Mouse (Mus musculus) neural tube, embryonic 13.5 days (tissue): ENCODE results near the gene Vasp. TPM values are rescaled to one million over a fixed set of nuclear protein-coding genes. Genes with fewer than 3 reads are reported as not detected.

Experiments
- ATAC-seq: fragments of 200-750 bp; cut with Nextera tagmentation; 2 replicates; pipeline ENCODE4 v1.8.0; 2017; ENCODE audit warnings: low read depth, mild to moderate bottlenecking, moderate TSS enrichment, moderate library complexity
- H3K27ac ChIP-seq: fragments of 300-500 bp; sonication (generic); replicated peaks from 2 replicates; pipeline ENCODE4 v1.5.1; 2015; ENCODE audit warnings: moderate library complexity, mild to moderate bottlenecking, inconsistent platforms
- H3K27me3 ChIP-seq: fragments of 300-500 bp; sonication (generic); 2 replicates; pipeline ENCODE4 v1.6.1; 2015; ENCODE audit warnings: mild to moderate bottlenecking, inconsistent platforms
- H3K36me3 ChIP-seq: fragments of 300-500 bp; sonication (generic); 2 replicates; pipeline ENCODE4 v1.6.1; 2015; ENCODE audit warnings: mild to moderate bottlenecking, inconsistent platforms
- H3K4me1 ChIP-seq: fragments of 300-500 bp; sonication (generic); replicated peaks from 2 replicates; pipeline ENCODE4 v1.6.1; 2015; ENCODE audit warnings: inconsistent platforms
- H3K4me2 ChIP-seq: fragments of 300-500 bp; sonication (generic); 2 replicates; pipeline ENCODE4 v1.6.1; 2015; ENCODE audit warnings: inconsistent platforms, mild to moderate bottlenecking, moderate library complexity
- H3K4me3 ChIP-seq: fragments of 300-500 bp; sonication (generic); 2 replicates; pipeline ENCODE4 v1.5.1; 2015; ENCODE audit warnings: mild to moderate bottlenecking, inconsistent platforms
- H3K9ac ChIP-seq: fragments of 300-500 bp; sonication (generic); 2 replicates; pipeline ENCODE4 v1.6.1; 2015; ENCODE audit warnings: moderate library complexity, mild to moderate bottlenecking, inconsistent platforms
- H3K9me3 ChIP-seq: fragments of 300-500 bp; sonication (generic); 2 replicates; pipeline ENCODE4 v1.6.1; 2016; ENCODE audit warnings: inconsistent platforms
- WGBS: fragments of 180-500 bp; shearing (Covaris S2); methylation state at CpG from one replicate; pipeline ENCODE4 v1.1.7; 2015; 5-methylcytosine and 5-hydroxymethylcytosine counted together
- polyA plus RNA-seq: library from polyadenylated mRNA; unstranded; fragments of >200 nt; fragmentation: Nextera tagmentation; extraction: Ambion mirVana; gene quantifications from 2 replicates; pipeline ENCODE4 v1.2.1, GENCODE M21; 2015

Gene Vasp
- polyA plus RNA-seq, 1 experiment from 2014 or later = 41.2 TPM

DNA sequence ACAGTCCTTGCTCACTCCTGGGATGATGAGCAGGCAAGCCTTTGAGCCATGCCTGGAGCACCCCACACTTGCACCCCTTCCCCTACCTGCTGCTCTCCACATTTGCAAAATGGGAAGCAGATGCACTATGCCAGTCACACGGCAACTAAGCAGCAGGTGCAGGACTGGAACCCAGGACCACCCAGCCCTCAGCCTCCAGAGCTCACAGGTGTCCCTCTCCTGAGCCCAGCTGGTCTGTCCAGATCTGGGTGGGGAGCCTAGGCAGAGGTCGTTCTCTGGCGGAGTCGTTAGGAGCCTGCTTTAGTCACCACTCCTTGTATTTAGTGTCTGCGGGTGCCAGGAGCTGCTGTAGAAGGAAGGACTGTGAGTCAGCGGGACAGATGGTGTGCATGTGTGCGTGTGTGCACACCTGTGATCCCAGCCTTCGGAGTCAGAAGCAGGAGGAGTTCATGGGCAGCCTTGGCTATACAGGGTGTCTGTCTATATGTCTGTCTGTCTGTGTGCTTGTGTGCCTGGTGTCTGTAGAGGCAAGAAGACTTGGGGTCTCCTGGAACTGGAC is 30.6 kb downstream of the Vasp start:
- 91% methylated on average over 8 of the region's 8 CpGs for WGBS

DNA sequence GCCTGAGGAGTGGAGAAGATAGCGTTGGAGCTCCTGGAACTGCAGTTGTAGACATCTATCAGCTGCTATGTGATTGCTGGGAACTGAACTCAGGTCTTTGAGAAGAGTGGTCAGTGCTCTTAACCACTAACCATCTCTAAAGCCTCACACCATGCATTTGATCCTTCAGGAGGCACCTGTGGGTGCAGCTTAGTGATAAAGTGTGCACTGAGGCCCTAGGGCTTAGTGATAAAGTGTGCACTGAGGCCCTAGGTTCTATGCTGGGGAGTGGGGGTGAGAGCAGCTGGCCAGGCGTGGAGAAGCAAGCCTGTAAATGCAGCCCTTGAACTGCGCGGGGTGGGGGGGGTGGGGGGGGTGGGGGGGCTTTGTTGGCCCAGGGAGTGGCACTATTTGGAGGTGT is 31.6 kb downstream of the Vasp start:
- peaks cover 17% of the 10 kb centered on the region for H3K4me1 ChIP-seq
- H3K9me3 ChIP-seq = no peaks in the 10 kb centered on the region
- WGBS = 63% methylated on average over 4 of the region's 4 CpGs
- no peak for ATAC-seq
- H3K9ac ChIP-seq = no peak overlapping the region
- no peaks in the 10 kb centered on the region for H3K27me3 ChIP-seq
- no peak overlapping the region for H3K4me2 ChIP-seq
- no peak overlapping the region for H3K4me3 ChIP-seq
- 0 out of 2 replicates have a peak overlapping the region, but pooled peaks have one; percentile 15 for H3K27ac ChIP-seq
- H3K36me3 ChIP-seq = peaks cover 5% of the 10 kb centered on the region; the same call in 1 of the 2 replicates

More for the DNA sequence above, 30.6 kb downstream of the Vasp start:
- Histone ChIP-seq H3K27ac (no peak overlapping the region), H3K9ac (0 out of 2 replicates have a peak overlapping the region, but pooled peaks have one; percentile 1), H3K4me3 (no peak overlapping the region), H3K4me1 (peaks cover 14% of the 10 kb centered on the region), H3K27me3 (no peaks in the 10 kb centered on the region), H3K9me3 (no peaks in the 10 kb centered on the region), H3K4me2 (no peak overlapping the region), H3K36me3 (peaks cover 15% of the 10 kb centered on the region)
- ATAC-seq = no peak

DNA sequence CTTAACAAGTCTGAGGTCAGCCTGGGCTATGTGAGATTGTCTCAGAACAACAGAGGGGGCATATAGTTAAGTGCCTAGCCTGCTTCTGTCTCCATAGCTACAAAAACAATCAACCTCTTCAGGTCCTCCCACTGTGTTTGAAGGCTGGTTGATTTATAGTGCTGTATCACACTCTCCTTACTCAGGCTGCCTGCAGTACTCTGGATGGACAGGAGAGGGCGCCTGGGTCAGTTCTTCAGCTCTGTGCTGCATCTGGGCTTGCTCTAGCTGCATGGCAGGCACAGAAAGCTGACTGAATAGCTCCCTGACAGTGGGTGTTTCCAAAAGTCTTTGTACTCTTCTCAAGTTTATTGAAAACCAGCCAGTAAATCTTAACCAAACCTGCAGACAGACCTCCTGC is 32.2 kb downstream of the Vasp start:
- peaks cover 17% of the 10 kb centered on the region for H3K4me1 ChIP-seq
- no peaks in the 10 kb centered on the region for H3K27me3 ChIP-seq
- H3K4me2 ChIP-seq = no peak overlapping the region
- peak; percentile 89 for ATAC-seq
- 0% methylated on average over 1 of the region's 1 CpGs for WGBS
- H3K9me3 ChIP-seq = no peaks in the 10 kb centered on the region
- no peak overlapping the region for H3K9ac ChIP-seq
- H3K36me3 ChIP-seq = no peaks in the 10 kb centered on the region
- peak overlapping the region; percentile 15; the same call in 1 of the 2 replicates for H3K27ac ChIP-seq
- no peak overlapping the region for H3K4me3 ChIP-seq

DNA sequence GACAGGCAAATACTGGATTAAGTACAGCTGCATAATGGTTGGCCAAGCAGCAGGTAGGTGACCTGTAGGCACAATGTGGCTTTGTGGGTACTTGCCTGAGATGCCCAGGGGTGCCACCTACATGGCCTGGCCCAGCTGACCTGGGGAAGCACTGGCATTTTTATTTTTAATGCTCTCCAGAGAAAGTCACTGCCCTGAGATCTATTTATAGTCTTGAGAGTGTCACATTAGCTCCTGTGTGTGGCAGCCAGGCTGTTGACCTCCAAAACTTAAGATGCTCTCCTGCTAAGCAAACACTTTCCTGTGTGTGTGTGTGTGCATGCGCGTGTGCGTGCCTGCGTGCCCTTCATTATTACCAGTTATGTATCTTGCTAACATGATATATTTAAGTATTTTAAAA is 33.3 kb downstream of the Vasp start:
- H3K36me3 ChIP-seq = no peaks in the 10 kb centered on the region
- H3K9me3 ChIP-seq = no peaks in the 10 kb centered on the region
- no peak overlapping the region for H3K27ac ChIP-seq
- no peak overlapping the region for H3K4me2 ChIP-seq
- no peak overlapping the region for H3K4me3 ChIP-seq
- H3K9ac ChIP-seq = no peak overlapping the region
- no peaks in the 10 kb centered on the region for H3K27me3 ChIP-seq
- no peak for ATAC-seq
- H3K4me1 ChIP-seq = peaks cover 17% of the 10 kb centered on the region
- WGBS = 95% methylated on average over 4 of the region's 4 CpGs

DNA sequence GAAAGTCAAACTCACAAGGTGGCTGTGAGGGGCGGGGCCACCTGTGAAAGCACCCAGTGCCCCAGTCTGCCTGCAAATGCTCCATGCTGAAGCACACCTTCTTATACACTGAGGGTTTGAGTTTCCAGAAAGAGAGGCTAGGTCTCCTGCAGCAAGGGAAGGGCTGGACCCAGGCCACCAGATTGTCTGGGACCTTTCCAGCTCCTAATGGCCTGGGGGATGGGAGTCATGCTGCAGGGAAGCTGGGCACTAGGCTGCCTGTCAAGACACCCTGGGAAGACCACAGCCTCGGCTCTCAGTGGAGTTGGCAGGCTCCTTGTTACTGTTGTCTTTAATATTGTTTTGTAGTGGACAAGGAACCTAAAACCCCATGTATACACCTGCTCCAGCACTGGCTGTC is 35.2 kb downstream of the Vasp start:
- 79% methylated on average over 2 of the region's 2 CpGs for WGBS
- no peak overlapping the region for H3K27ac ChIP-seq
- H3K4me2 ChIP-seq = no peak overlapping the region
- peak overlapping the region; percentile 41; the same call in 1 of the 2 replicates for H3K9ac ChIP-seq
- H3K9me3 ChIP-seq = no peaks in the 10 kb centered on the region
- H3K36me3 ChIP-seq = no peaks in the 10 kb centered on the region
- no peaks in the 10 kb centered on the region for H3K27me3 ChIP-seq
- H3K4me3 ChIP-seq = no peak overlapping the region
- no peak for ATAC-seq
- peaks cover 17% of the 10 kb centered on the region for H3K4me1 ChIP-seq

DNA sequence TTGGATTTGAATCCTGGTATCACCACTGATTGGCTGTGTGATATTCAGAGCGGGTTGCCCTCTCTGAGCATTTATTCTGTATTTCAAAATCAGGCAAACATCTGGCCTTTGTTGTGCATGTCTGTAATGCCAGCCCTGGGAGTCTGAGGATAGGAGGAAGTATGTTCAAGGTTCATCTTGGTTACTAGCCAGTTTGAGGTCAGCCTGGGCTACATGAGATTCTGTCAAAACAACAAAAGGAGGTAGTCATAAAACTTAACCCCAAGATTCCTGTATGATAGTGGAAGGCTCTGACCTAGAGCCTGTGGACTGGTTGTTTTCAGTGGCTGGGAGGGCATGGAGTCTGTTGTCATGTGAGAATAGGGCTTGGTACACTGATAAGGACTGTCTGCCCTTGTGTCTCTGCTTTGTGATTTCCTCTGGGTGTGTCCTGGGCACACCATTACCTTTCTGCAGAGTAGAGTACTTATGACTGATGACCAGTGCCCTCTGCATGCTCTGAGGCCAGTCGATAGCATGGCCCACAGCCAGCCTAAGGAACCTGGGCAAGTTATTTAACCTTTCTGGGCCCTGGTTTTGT is 36.4 kb downstream of the Vasp start:
- Histone ChIP-seq H3K27ac (no peak overlapping the region), H3K27me3 (no peaks in the 10 kb centered on the region), H3K9ac (no peak overlapping the region), H3K4me2 (no peak overlapping the region), H3K36me3 (peaks cover 6% of the 10 kb centered on the region; the same call in 1 of the 2 replicates), H3K4me3 (no peak overlapping the region), H3K9me3 (no peaks in the 10 kb centered on the region), H3K4me1 (peaks cover 24% of the 10 kb centered on the region)
- WGBS = 84% methylated on average over 2 of the region's 2 CpGs
- no peak for ATAC-seq

DNA sequence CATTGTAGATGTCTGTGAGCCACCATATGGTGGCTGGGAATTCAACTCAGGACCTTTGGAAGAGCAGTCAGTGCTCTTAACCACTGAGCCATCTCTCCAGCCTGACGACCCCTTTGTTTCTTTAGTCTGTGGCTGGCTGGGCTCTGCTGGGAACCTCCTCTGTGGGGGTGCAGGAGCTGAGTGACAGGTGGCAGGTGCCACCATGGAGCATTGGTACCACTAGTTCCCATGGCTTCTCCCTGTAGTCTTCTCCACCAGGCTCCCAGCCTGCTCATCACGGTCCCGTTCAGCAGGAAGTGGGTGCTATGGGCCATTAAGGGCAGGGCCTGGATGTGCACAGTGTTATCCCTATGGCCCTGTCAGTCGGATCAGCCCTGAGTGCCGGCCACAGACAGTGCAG is 37.0 kb downstream of the Vasp start:
- no peak for ATAC-seq
- WGBS = 78% methylated on average over 5 of the region's 5 CpGs
- H3K27ac ChIP-seq = no peak overlapping the region
- H3K4me1 ChIP-seq = peaks cover 28% of the 10 kb centered on the region
- no peaks in the 10 kb centered on the region for H3K9me3 ChIP-seq
- H3K27me3 ChIP-seq = no peaks in the 10 kb centered on the region
- H3K4me2 ChIP-seq = no peak overlapping the region
- no peak overlapping the region for H3K4me3 ChIP-seq
- peaks cover 6% of the 10 kb centered on the region; the same call in 1 of the 2 replicates for H3K36me3 ChIP-seq
- no peak overlapping the region for H3K9ac ChIP-seq

DNA sequence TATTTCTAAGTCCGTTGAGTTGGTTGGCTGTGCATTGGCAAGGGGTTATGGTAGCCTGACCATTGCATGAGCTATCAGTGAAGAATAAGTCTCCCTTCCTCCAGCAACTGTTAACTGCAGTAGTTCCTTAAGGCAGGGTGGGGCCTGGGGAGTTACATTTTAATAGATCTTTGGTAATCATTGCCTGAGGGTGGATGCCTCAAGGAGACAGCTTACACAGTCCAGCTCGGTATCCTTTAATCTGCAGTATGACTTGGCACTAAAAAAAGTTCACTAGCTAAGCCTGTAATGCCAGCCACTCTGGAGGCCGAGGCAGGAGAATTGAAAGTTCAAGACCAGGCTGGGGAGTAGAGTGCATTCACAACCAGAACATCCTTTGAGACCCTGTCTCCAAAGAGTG is 39.8 kb downstream of the Vasp start:
- H3K9ac ChIP-seq = no peak overlapping the region
- H3K27me3 ChIP-seq = no peaks in the 10 kb centered on the region
- no peak for ATAC-seq
- H3K36me3 ChIP-seq = peaks cover 6% of the 10 kb centered on the region; the same call in 1 of the 2 replicates
- no peak overlapping the region for H3K27ac ChIP-seq
- no peaks in the 10 kb centered on the region for H3K9me3 ChIP-seq
- H3K4me1 ChIP-seq = peaks cover 35% of the 10 kb centered on the region
- no peak overlapping the region for H3K4me3 ChIP-seq
- 92% methylated on average over 3 of the region's 3 CpGs for WGBS
- no peak overlapping the region for H3K4me2 ChIP-seq

DNA sequence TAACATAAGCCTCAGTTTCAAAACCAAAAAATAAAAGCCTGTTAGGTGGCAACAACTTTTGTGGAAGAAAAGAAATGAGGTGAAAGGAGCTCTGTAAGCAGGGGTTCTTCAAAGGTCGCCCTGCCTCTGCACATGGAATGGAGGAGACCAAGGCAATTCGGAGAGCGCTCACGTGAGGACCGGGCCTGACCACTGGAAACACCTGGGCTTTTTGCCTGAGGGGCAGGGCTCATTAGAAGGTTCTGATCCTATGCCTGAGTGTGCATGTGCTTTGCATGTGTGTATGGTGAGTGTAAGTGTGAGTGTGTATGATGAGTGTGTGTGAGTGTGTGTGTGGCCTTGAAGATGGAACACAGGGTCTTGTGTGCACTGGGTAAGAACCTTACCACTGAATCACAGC is 40.7 kb downstream of the Vasp start:
- Histone ChIP-seq H3K9ac (no peak overlapping the region), H3K27me3 (no peaks in the 10 kb centered on the region), H3K27ac (no peak overlapping the region), H3K36me3 (peaks cover 6% of the 10 kb centered on the region; the same call in 1 of the 2 replicates), H3K4me1 (peaks cover 32% of the 10 kb centered on the region), H3K4me3 (no peak overlapping the region), H3K9me3 (no peaks in the 10 kb centered on the region), H3K4me2 (no peak overlapping the region)
- no peak for ATAC-seq
- 98% methylated on average over 5 of the region's 5 CpGs for WGBS

DNA sequence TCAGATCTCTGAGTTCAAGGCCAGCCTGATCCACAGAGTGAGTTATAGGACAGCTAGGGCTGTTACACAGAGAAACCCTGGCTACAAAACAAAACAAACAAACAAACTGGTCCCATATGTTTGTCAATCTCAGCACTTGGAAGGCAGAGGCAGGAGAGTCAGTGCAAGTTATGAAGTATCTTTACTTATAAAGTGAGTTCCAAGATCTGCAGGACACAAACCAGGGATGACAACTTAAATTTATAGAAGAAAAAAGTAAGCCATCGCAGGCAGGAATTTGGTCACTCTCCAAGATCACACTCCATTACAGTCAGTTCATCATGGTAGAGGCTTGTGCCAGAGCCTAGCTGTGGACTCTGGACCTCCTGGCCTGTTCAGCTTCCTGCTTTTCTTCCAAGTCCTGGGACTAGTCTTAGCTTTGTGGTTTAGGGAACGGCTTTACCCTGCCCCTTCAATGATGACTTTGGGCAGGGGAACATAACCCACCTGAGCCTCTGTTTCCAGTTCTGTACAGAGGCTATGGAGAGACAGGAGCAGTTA is 41.5 kb downstream of the Vasp start:
- Histone ChIP-seq H3K4me2 (peak overlapping the region; percentile 92), H3K9me3 (no peaks in the 10 kb centered on the region), H3K4me3 (0 out of 2 replicates have a peak overlapping the region, but pooled peaks have one; percentile 63), H3K36me3 (peaks cover 11% of the 10 kb centered on the region; the same call in 1 of the 2 replicates), H3K4me1 (peaks cover 31% of the 10 kb centered on the region), H3K27me3 (no peaks in the 10 kb centered on the region), H3K9ac (peak overlapping the region; percentile 83), H3K27ac (no peak overlapping the region)
- no peak for ATAC-seq
- 94% methylated on average over 2 of the region's 2 CpGs for WGBS

DNA sequence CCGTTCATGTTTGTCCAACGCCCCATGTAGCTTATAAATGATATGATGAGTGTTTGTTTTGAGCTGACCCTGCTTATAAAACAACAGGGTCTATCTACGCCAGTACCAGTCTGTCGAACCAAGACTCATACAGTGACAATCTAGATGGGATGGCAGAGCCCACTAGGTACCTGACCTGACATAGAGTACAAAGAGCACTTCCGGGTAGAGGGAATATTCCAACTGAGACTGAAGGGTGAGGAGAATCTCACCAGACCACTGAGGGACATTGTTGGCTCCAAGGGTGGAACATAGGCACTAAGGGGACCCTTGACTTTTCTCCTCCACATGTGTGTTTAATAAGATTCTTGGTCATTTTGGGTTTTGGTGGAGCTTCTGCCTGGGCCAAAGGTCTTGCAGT is 42.2 kb downstream of the Vasp start:
- no peaks in the 10 kb centered on the region for H3K27me3 ChIP-seq
- no peak for ATAC-seq
- H3K4me3 ChIP-seq = peak overlapping the region; percentile 63
- peaks cover 12% of the 10 kb centered on the region for H3K36me3 ChIP-seq
- peak overlapping the region; percentile 83 for H3K9ac ChIP-seq
- H3K4me2 ChIP-seq = peak overlapping the region; percentile 92
- 45% methylated on average over 5 of the region's 5 CpGs for WGBS
- no peaks in the 10 kb centered on the region for H3K9me3 ChIP-seq
- peaks cover 31% of the 10 kb centered on the region for H3K4me1 ChIP-seq
- H3K27ac ChIP-seq = peak overlapping the region; percentile 100

DNA sequence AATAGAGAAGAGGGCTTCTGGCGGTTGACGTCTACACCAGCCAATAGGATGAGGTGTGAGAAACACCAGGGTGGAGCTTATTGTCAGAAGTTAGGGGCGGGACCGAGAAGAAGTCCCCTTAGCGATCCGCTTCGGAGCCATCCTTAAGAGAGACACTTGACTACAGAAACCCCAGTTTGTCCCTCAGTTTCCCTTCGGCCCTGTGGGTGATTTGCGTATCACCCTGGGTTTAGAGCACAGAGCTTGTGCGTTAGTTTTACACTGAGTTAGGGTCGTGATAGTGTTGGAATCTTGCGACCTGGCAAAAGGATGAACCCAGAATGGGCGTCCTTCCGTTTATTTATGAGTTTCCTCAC is 42.8 kb downstream of the Vasp start:
- H3K4me1 ChIP-seq = peaks cover 31% of the 10 kb centered on the region
- H3K4me2 ChIP-seq = peak overlapping the region; percentile 92
- WGBS = under 1% methylated on average over 14 of the region's 14 CpGs
- no peaks in the 10 kb centered on the region for H3K9me3 ChIP-seq
- peaks cover 12% of the 10 kb centered on the region for H3K36me3 ChIP-seq
- peak overlapping the region; percentile 83 for H3K9ac ChIP-seq
- H3K4me3 ChIP-seq = peak overlapping the region; percentile 63
- H3K27ac ChIP-seq = peak overlapping the region; percentile 100
- H3K27me3 ChIP-seq = no peaks in the 10 kb centered on the region
- ATAC-seq = no peak
